Mouse (Mus musculus) retina, postnatal 7 days (tissue): ENCODE data around the gene S100a6.

Experiments
- DNase-seq: peaks from one replicate; pipeline ENCODE4 v3.0.0-alpha.2; 2012; ENCODE audit warnings: low read depth, low spot score

S100a6 gene

GRCm38 (mm10) chr3:90626266-90627021 is 13.8 kb downstream of the S100a6 start:
- no peak for DNase-seq

GRCm38 (mm10) chr3:90627366-90627765 is 14.7 kb downstream of the S100a6 start:
- DNase-seq, result no peak

- DNase-seq, result no peak
These were observed 15.1 kb downstream of the S100a6 start for GRCm38 (mm10) chr3:90627807-90628206.

GRCm38 (mm10) chr3:90629298-90629697 is 16.6 kb downstream of the S100a6 start:
- no peak for DNase-seq

GRCm38 (mm10) chr3:90631984-90632383 is 19.3 kb downstream of the S100a6 start:
- DNase-seq, result no peak

GRCm38 (mm10) chr3:90638511-90639275 is 26.0 kb downstream of the S100a6 start:
- no peak for DNase-seq

GRCm38 (mm10) chr3:90639511-90640154 is 27.0 kb downstream of the S100a6 start:
- DNase-seq, result no peak

GRCm38 (mm10) chr3:90640981-90641380 is 28.3 kb downstream of the S100a6 start:
- DNase-seq, result no peak

- no peak for DNase-seq
These were observed 31.5 kb downstream of the S100a6 start for GRCm38 (mm10) chr3:90644220-90644619.

- no peak for DNase-seq
These were observed 34.6 kb downstream of the S100a6 start for GRCm38 (mm10) chr3:90647291-90647690.

GRCm38 (mm10) chr3:90648981-90649380 is 36.3 kb downstream of the S100a6 start:
- DNase-seq, result no peak

- no peak for DNase-seq
These were observed 37.1 kb downstream of the S100a6 start for GRCm38 (mm10) chr3:90649832-90650231.

- DNase-seq, result peak; percentile 76
These were observed 40.3 kb downstream of the S100a6 start for GRCm38 (mm10) chr3:90652878-90653508.

GRCm38 (mm10) chr3:90653717-90654116 is 41.0 kb downstream of the S100a6 start, which contains the start of gene S100a7a:
Gene S100a7a, plus strand, starts transcription at chr3:90654017.
- no peak for DNase-seq

- DNase-seq, result no peak
These were observed 44.7 kb downstream of the S100a6 start for GRCm38 (mm10) chr3:90657405-90657804.

GRCm38 (mm10) chr3:90659364-90660044 is 46.8 kb downstream of the S100a6 start:
- no peak for DNase-seq

GRCm38 (mm10) chr3:90664219-90664618 is 51.5 kb downstream of the S100a6 start:
- DNase-seq, result no peak

- DNase-seq, result no peak
These were observed 56.2 kb downstream of the S100a6 start, which contains the start of gene S100a8 for GRCm38 (mm10) chr3:90668846-90669245. Gene S100a8, plus strand, starts transcription at chr3:90668978.
